Mouse (Mus musculus) brain, embryonic 14.5 days (tissue): ENCODE measurements around the gene Olfr1042. TPM values are rescaled to one million over a fixed set of nuclear protein-coding genes. Genes with fewer than 3 reads are reported as not detected.
"Not testable (repeated sequence)": the region's sequence is repeated elsewhere in the genome, so short reads cannot be mapped to it uniquely, and the experiment has no call there.

Experiments used
- DNase-seq: peaks from one replicate; pipeline ENCODE4 v3.0.0-alpha.2; 2011; ENCODE audit warnings: low read depth
- CTCF ChIP-seq: fragments of 200-500 bp; IDR thresholded peaks from 2 replicates; pipeline ENCODE4 v1.5.1; 2012; ENCODE audit warnings: inconsistent platforms, mild to moderate bottlenecking, moderate library complexity, borderline replicate concordance; ENCODE audit not compliant: insufficient read depth, insufficient read length; ENCODE audit errors: extremely low read depth
- POLR2A ChIP-seq: fragments of 200-500 bp; IDR thresholded peaks from 2 replicates; pipeline ENCODE4 v1.6.1; 2012; ENCODE audit warnings: mild to moderate bottlenecking, inconsistent platforms, borderline replicate concordance; ENCODE audit not compliant: poor library complexity, insufficient read depth, insufficient read length, severe bottlenecking; ENCODE audit errors: extremely low read depth
- polyA plus RNA-seq: library from polyadenylated mRNA; depleted of rRNA; stranded (reverse); fragments of >200 nt; gene quantifications from 2 replicates; pipeline ENCODE4 v1.2.3, GENCODE M21; 2012; rRNA removed

Gene Olfr1042
- polyA plus RNA-seq = not detected in 2 replicates

- DNase-seq = no peak
- TF ChIP-seq POLR2A = no peak
- no peak for TF ChIP-seq CTCF
Observed at GRCm38 (mm10) chr2:86161738-86162137, at the start of gene Olfr1042. TSS of gene Olfr1042 (minus strand) at chr2:86161838.

DNA sequence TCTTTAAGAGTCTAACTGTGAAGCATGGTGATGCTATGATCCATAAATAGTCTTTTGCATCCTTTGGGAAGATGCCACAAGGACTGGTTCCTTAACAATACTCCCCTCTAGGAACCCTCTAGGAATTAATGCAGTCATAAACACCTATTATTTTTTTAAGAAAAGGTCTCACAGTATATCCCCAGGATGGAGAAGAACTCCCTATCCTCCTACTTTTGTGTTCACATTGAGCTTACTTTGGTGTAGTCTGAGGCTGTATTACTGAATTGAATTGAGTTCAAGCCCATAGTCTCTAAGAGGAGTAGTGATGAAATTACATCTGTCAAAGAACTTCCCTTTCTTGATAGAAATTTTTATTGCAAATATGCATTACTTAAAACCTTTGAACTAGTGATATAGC, 41.3 kb upstream of the Olfr1042 start, which contains the start of gene Olfr1045:
Gene Olfr1045 (minus strand): TSS at position 101 of the 400 bp plus-strand sequence.
- TF ChIP-seq CTCF = no peak
- TF ChIP-seq POLR2A = no peak
- no peak for DNase-seq

DNA sequence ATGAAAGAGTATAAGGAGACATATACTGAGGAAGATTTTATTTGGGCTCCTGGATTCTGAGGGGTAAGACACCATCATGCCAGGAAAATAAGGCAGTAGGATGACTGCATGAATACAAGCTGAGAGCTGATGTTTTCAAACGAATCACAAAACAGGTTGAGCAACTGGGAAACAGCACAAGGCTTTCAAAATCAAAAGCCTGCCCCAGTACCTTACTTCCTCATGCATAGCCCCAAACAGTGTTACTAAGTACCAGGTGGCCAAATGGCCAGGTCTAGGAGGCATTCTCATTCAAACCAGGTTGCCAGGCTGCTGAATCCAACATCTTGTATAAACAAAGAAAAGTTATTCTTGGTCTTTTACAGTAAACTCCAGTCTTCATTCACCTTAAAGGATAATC, 34.2 kb upstream of the Olfr1042 start:
- TF ChIP-seq CTCF (no peak), POLR2A (no peak)
- no peak for DNase-seq

- DNase-seq = no peak
- no peak for TF ChIP-seq POLR2A
- no peak for TF ChIP-seq CTCF
Observed at GRCm38 (mm10) chr2:86185583-86185982, 23.9 kb upstream of the Olfr1042 start, which contains the start of gene Olfr52. TSS of gene Olfr52 (minus strand) at chr2:86185683.

DNA sequence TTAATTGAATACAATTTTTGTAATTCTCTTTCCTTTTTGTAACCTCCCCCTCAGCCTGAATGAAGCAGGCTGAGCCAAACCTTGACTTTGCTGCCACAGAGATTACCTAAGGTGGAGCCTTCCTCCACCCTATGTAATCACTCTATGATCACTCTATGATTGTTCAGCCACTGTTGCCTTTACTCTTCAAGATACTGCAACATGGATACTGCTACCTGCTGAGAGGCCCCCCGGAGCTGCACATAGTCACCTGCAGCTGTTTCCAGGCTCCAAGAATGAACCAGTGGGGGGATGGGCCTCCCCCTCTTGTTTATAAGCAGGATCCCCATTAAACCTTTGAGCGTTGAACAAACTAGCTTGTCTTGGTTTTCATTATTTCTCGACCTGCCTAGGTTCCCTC, 18.3 kb upstream of the Olfr1042 start:
- TF ChIP-seq CTCF = no peak
- TF ChIP-seq POLR2A = no peak
- no peak for DNase-seq

GRCm38 (mm10) chr2:86177720-86178119, 16.1 kb upstream of the Olfr1042 start, which contains the start of gene Olfr1044:
TSS of gene Olfr1044 (minus strand) at chr2:86177820.
- DNase-seq = no peak
- TF ChIP-seq POLR2A (no peak), CTCF (no peak)

DNA sequence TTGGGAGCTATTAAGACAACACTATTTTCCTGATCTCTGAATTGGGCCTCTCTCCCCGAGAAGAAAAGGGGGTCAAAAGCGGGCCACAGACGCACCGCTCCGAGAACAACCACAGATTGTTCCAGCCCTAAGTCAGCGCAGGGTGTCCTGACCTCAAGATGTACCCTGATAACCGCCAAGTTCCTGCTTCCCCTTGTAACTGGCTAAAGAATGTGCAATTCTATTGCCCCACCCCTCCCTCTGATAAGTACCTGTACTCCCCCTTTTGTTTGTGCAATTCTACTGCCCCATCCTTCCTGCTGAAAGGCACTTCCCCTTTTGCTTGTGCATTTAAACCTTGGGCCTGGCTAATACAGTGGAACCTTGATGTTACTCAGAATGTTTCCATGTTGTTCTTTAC, 13.8 kb upstream of the Olfr1042 start:
- DNase-seq = not testable (repeated sequence)

GRCm38 (mm10) chr2:86167422-86167821, 5.8 kb upstream of the Olfr1042 start, which contains the start of gene Olfr1043:
TSS of gene Olfr1043 (minus strand) at chr2:86167522.
- TF ChIP-seq POLR2A (no peak), CTCF (no peak)
- DNase-seq = no peak

DNA sequence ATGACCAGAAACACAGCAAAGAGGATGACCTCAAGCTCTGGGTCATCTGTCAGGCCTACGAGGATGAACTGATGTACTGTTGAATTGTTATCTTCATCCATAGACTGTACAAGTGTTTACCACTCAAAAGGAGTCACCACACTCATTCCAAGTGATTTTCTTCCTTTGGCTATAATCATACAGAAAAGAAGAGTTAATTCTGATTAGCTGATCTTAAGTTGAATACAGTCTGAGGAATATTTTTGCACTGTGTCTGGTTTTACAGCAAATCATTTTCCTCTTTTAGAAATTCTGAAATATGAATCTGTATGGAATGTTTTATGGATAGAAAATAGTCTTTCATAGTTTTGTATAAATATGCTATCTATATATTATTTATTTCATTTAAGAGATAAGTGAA, 15.0 kb downstream of the Olfr1042 start, which contains the start of gene Olfr1040:
Gene Olfr1040 (minus strand): TSS at position 101 of the 400 bp plus-strand sequence.
- no peak for DNase-seq
- TF ChIP-seq POLR2A (no peak), CTCF (no peak)

DNA sequence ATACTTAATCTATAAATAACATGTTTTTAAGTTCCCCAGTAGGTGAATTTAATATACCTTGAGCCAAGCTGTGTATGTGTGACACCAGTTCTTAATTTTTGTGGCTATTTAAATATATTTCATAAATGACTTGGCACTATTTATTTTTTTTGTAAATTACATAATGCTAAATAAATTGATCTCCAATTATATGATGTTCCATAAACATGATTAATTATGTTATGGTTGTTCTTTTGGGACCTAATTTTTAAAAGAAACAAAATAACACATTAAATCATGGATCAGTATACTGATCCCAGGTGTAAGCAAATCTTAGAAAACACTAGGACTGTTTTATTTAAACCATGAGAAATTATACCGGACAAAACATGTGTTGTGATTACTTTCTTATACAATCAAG, 25.8 kb downstream of the Olfr1042 start, which contains the start of gene Olfr1039:
Gene Olfr1039 (minus strand): TSS at position 101 of the 400 bp plus-strand sequence.
- TF ChIP-seq POLR2A = no peak
- no peak for TF ChIP-seq CTCF

More for the DNA sequence above, 25.8 kb downstream of the Olfr1042 start, which contains the start of gene Olfr1039:
- DNase-seq = no peak

Other genes with a start within 250 kb of the Olfr1042 start
- gene Olfr1025-ps1, start 246.6 kb downstream of the Olfr1042 start, polyA plus RNA-seq = not detected in 2 replicates
- not detected in 2 replicates for gene Olfr1026, start 240.3 kb downstream of the Olfr1042 start, polyA plus RNA-seq
- gene Olfr1028, start 211.4 kb downstream of the Olfr1042 start, polyA plus RNA-seq = not detected in 2 replicates
- gene Olfr1029, start 187.9 kb downstream of the Olfr1042 start, polyA plus RNA-seq = not detected in 2 replicates
- gene Olfr1030, start 182.6 kb downstream of the Olfr1042 start, polyA plus RNA-seq = not detected in 2 replicates
- not detected in 2 replicates for gene Olfr1031, start 171.5 kb downstream of the Olfr1042 start, polyA plus RNA-seq
- not detected in 2 replicates for gene Olfr1032, start 156.3 kb downstream of the Olfr1042 start, polyA plus RNA-seq
- 0.04 and 0.06 TPM in 2 replicates for gene Olfr1033, start 141.2 kb downstream of the Olfr1042 start, polyA plus RNA-seq
- not detected in 2 replicates for gene Olfr1034, start 116.0 kb downstream of the Olfr1042 start, polyA plus RNA-seq
- gene Olfr1036, start 87.8 kb downstream of the Olfr1042 start, polyA plus RNA-seq = not detected in 2 replicates
- not detected in 2 replicates for gene Olfr1037, start 74.5 kb downstream of the Olfr1042 start, polyA plus RNA-seq
- gene Olfr1039, start 25.9 kb downstream of the Olfr1042 start, polyA plus RNA-seq = not detected in 2 replicates
- not detected in 2 replicates for gene Olfr1040, start 15.1 kb downstream of the Olfr1042 start, polyA plus RNA-seq
- gene Olfr1043, start 5.7 kb upstream of the Olfr1042 start, polyA plus RNA-seq = not detected in 2 replicates
- not detected in 2 replicates for gene Olfr1044, start 16.0 kb upstream of the Olfr1042 start, polyA plus RNA-seq
- not detected in 2 replicates for gene Olfr52, start 23.8 kb upstream of the Olfr1042 start, polyA plus RNA-seq
- gene Olfr1045, start 41.2 kb upstream of the Olfr1042 start, polyA plus RNA-seq = not detected in 2 replicates
- gene Olfr1046, start 57.5 kb upstream of the Olfr1042 start, polyA plus RNA-seq = not detected in 2 replicates
- gene Olfr1047, start 69.6 kb upstream of the Olfr1042 start, polyA plus RNA-seq = not detected in 2 replicates
- not detected in 2 replicates for gene Olfr1048, start 78.5 kb upstream of the Olfr1042 start, polyA plus RNA-seq
- not detected in 2 replicates for gene Olfr1049, start 96.5 kb upstream of the Olfr1042 start, polyA plus RNA-seq
- not detected in 2 replicates for gene Olfr1051, start 117.2 kb upstream of the Olfr1042 start, polyA plus RNA-seq
- not detected in 2 replicates for gene Olfr1052, start 130.6 kb upstream of the Olfr1042 start, polyA plus RNA-seq
- not detected in 2 replicates for gene Olfr1053, start 153.4 kb upstream of the Olfr1042 start, polyA plus RNA-seq
- not detected in 2 replicates for gene Olfr1054, start 173.6 kb upstream of the Olfr1042 start, polyA plus RNA-seq
- not detected in 2 replicates for gene Olfr1055, start 188.4 kb upstream of the Olfr1042 start, polyA plus RNA-seq
- gene Olfr1056, start 200.6 kb upstream of the Olfr1042 start, polyA plus RNA-seq = not detected in 2 replicates
- not detected in 2 replicates for gene Olfr1057, start 216.6 kb upstream of the Olfr1042 start, polyA plus RNA-seq
- not detected in 2 replicates for gene Olfr1058, start 226.7 kb upstream of the Olfr1042 start, polyA plus RNA-seq